Mouse (Mus musculus) MEL (cell line): ENCODE results near the gene Ecpas.

ENCODE experiments used
- BHLHE40 ChIP-seq: IDR thresholded peaks from 2 replicates; pipeline ENCODE4 v1.6.1; 2012; ENCODE audit warnings: low read depth, mild to moderate bottlenecking, inconsistent platforms, low read length, improper control_type of control experiment, borderline replicate concordance
- CTCF ChIP-seq, 3 experiments: IDR thresholded peaks in 2 of 3; conservative IDR thresholded peaks in 1 of 3; 2 replicates each; pipeline ENCODE4 v1.5.1; 2011 to 2012; ENCODE audit warnings: low read length in 3 of 3, low read depth in 2 of 3, mild to moderate bottlenecking in 2 of 3, improper control_type of control experiment in 1 of 3, inconsistent platforms in 1 of 3, mixed read lengths in 1 of 3, moderate library complexity in 1 of 3; ENCODE audit not compliant: control insufficient read depth in 1 of 3, insufficient read depth in 1 of 3, poor library complexity in 1 of 3, severe bottlenecking in 1 of 3
- GATA1 ChIP-seq: IDR thresholded peaks from 2 replicates; pipeline ENCODE4 v1.6.1; 2011; ENCODE audit warnings: low read depth, low read length, improper control_type of control experiment
- POLR2A ChIP-seq, 2 experiments: IDR thresholded peaks; 2 replicates each; pipeline ENCODE4 v1.6.1; 2011 to 2012; ENCODE audit warnings: low read length in 2 of 2, mild to moderate bottlenecking in 2 of 2, control low read depth in 1 of 2, improper control_type of control experiment in 1 of 2, low read depth in 1 of 2, moderate library complexity in 1 of 2; ENCODE audit not compliant: control insufficient read depth in 1 of 2, insufficient read depth in 1 of 2, poor library complexity in 1 of 2
- USF1 ChIP-seq: IDR thresholded peaks from 2 replicates; pipeline ENCODE4 v1.6.1; 2014; ENCODE audit warnings: low read depth, mild to moderate bottlenecking, inconsistent platforms, low read length, improper control_type of control experiment, moderate library complexity
- ZKSCAN1 ChIP-seq: IDR thresholded peaks from 2 replicates; pipeline ENCODE4 v1.6.1; 2012; ENCODE audit warnings: low read depth, mild to moderate bottlenecking, inconsistent platforms, low read length, improper control_type of control experiment, moderate library complexity
- ZMIZ1 ChIP-seq: IDR thresholded peaks from 2 replicates; pipeline ENCODE4 v1.6.1; 2012; ENCODE audit warnings: low read depth, mild to moderate bottlenecking, inconsistent platforms, low read length, improper control_type of control experiment, moderate library complexity

DNA sequence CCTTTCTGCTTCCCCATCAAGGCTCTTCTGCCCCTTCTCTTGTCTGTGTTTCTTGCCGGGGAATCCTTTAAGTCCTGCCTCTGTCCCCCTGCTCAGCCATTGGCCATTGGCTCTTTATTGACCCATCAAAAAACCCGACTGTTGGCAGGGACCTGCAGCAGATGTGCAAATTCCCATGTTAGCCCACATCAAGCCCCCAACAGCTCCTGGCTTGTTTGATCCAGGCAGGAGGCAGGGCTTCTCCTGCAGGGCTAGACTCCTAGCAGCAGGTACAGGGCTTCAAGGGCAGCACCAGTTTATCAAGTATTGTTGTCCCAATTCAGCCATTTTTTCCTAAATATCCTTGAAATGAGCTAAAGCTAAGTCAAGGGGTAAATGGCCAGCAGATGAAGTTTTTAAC, 13.6 kb upstream of the Ecpas start:
- no peak for TF ChIP-seq ZMIZ1
- TF ChIP-seq BHLHE40: no peak
- no peak for TF ChIP-seq ZKSCAN1
- no peak for TF ChIP-seq CTCF (IDR thresholded peaks at IDR 0.05 in 2 of 3, conservative IDR thresholded peaks at IDR 0.05 in 1 of 3; ENCODE audit: control insufficient read depth in 1 of 3, insufficient read depth in 1 of 3, low read depth in 2 of 3, low read length in 3 of 3, poor library complexity in 1 of 3, severe bottlenecking in 1 of 3)
- no peak for TF ChIP-seq USF1
- no peak for TF ChIP-seq POLR2A (IDR thresholded peaks at IDR 0.05; ENCODE audit: control insufficient read depth in 1 of 2, insufficient read depth in 1 of 2, low read depth in 1 of 2, low read length in 2 of 2, poor library complexity in 1 of 2)
- TF ChIP-seq GATA1: no peak
